Mouse (Mus musculus) liver, embryonic 16.5 days (tissue): ENCODE results near the gene Oaz1. TPM values are rescaled to one million over a fixed set of nuclear protein-coding genes. Genes with fewer than 3 reads are reported as not detected.
A peak's percentile ranks its signal among the peaks of the same experiment; 100 is the strongest.
"Not testable (repeated sequence)": the region's sequence is repeated elsewhere in the genome, so short reads cannot be mapped to it uniquely, and the experiment has no call there.

Experiments used
- ATAC-seq: fragments of 200-750 bp; cut with Nextera tagmentation; 2 replicates; pipeline ENCODE4 v1.8.0; 2017; ENCODE audit warnings: low read depth, mild to moderate bottlenecking, moderate number of reproducible peaks, moderate library complexity
- H3K27ac ChIP-seq: fragments of 300-500 bp; sonication (generic); 2 replicates; pipeline ENCODE4 v1.5.1; 2014; ENCODE audit warnings: mild to moderate bottlenecking, low read length
- H3K27me3 ChIP-seq: fragments of 300-500 bp; sonication (generic); 2 replicates; pipeline ENCODE4 v1.6.1; 2014; ENCODE audit warnings: low read depth, low read length, mixed read lengths; ENCODE audit not compliant: control insufficient read depth, insufficient read depth
- H3K36me3 ChIP-seq: fragments of 300-500 bp; sonication (generic); 2 replicates; pipeline ENCODE4 v1.6.1; 2014; ENCODE audit warnings: mild to moderate bottlenecking; ENCODE audit not compliant: control insufficient read depth, insufficient read depth
- H3K4me1 ChIP-seq: fragments of 300-500 bp; sonication (generic); 2 replicates; pipeline ENCODE4 v1.6.1; 2014; ENCODE audit warnings: low read depth, low read length, mixed read lengths; ENCODE audit not compliant: control insufficient read depth
- H3K4me2 ChIP-seq: fragments of 300-500 bp; sonication (generic); 2 replicates; pipeline ENCODE4 v1.6.1; 2014; ENCODE audit warnings: low read depth, low read length, mixed read lengths
- H3K4me3 ChIP-seq: fragments of 300-500 bp; sonication (generic); 2 replicates; pipeline ENCODE4 v1.5.1; 2014; ENCODE audit warnings: low read depth, mild to moderate bottlenecking, low read length
- H3K9ac ChIP-seq: fragments of 300-500 bp; sonication (generic); 2 replicates; pipeline ENCODE4 v1.6.1; 2014; ENCODE audit warnings: low read depth, low read length
- H3K9me3 ChIP-seq: fragments of 300-500 bp; sonication (generic); replicated peaks from 2 replicates; pipeline ENCODE4 v1.6.1; 2016; ENCODE audit warnings: low read length; ENCODE audit not compliant: control insufficient read depth
- WGBS: fragments of 180-500 bp; shearing (Covaris S2); extraction: QIAGEN DNeasy Blood & Tissue Kit; methylation state at CpG from one replicate; pipeline ENCODE4 v1.1.7; 2014; ENCODE audit not compliant: insufficient replicate concordance; 5-methylcytosine and 5-hydroxymethylcytosine counted together
- polyA plus RNA-seq: library from polyadenylated mRNA; unstranded; fragments of >200 nt; fragmentation: Nextera tagmentation; extraction: Ambion mirVana; gene quantifications from 2 replicates; pipeline ENCODE4 v1.2.1, GENCODE M21; 2015

Gene Oaz1
- polyA plus RNA-seq, 1 experiment from 2014 or later: 1,382 TPM

- not testable (repeated sequence) for H3K27ac ChIP-seq, H3K4me3 ChIP-seq, H3K4me2 ChIP-seq, H3K36me3 ChIP-seq, ATAC-seq, H3K9ac ChIP-seq, H3K9me3 ChIP-seq
- H3K27me3 ChIP-seq: peaks cover 11% of the 10 kb centered on the region
- H3K4me1 ChIP-seq: peaks cover 23% of the 10 kb centered on the region
- 54% methylated on average over 3 of the region's 3 CpGs for WGBS
Observed at GRCm38 (mm10) chr10:80816303-80816702, 10.2 kb upstream of the Oaz1 start.

- no peak for ATAC-seq
- Histone ChIP-seq H3K27ac (no peak overlapping the region), H3K4me3 (no peak overlapping the region), H3K4me2 (no peak overlapping the region), H3K9ac (no peak overlapping the region), H3K27me3 (peaks cover 8% of the 10 kb centered on the region), H3K36me3 (no peaks in the 10 kb centered on the region), H3K9me3 (no peaks in the 10 kb centered on the region), H3K4me1 (peaks cover 24% of the 10 kb centered on the region)
- WGBS: 60% methylated on average over 2 of the region's 2 CpGs
Observed at GRCm38 (mm10) chr10:80817164-80817563, 9.3 kb upstream of the Oaz1 start.

GRCm38 (mm10) chr10:80817955-80818354 is 8.5 kb upstream of the Oaz1 start:
- ATAC-seq, H3K36me3 ChIP-seq, H3K9me3 ChIP-seq, H3K4me2 ChIP-seq, H3K9ac ChIP-seq, H3K27me3 ChIP-seq, H3K4me3 ChIP-seq: not testable (repeated sequence)
- peak overlapping the region; percentile 85 for H3K27ac ChIP-seq
- WGBS: 85% methylated on average over 7 of the region's 7 CpGs
- H3K4me1 ChIP-seq: peaks cover 29% of the 10 kb centered on the region

- Histone ChIP-seq H3K36me3 (no peaks in the 10 kb centered on the region), H3K4me1 (peaks cover 33% of the 10 kb centered on the region), H3K27me3 (no peaks in the 10 kb centered on the region), H3K9ac (peak overlapping the region; percentile 29), H3K27ac (peak overlapping the region; percentile 85), H3K9me3 (no peaks in the 10 kb centered on the region), H3K4me2 (peak overlapping the region; percentile 41), H3K4me3 (no peak overlapping the region)
- 36% methylated on average over 6 of the region's 6 CpGs for WGBS
- peak; percentile 95 for ATAC-seq
Observed at GRCm38 (mm10) chr10:80818599-80819281, 7.7 kb upstream of the Oaz1 start.

- Histone ChIP-seq H3K36me3 (no peaks in the 10 kb centered on the region), H3K9ac (peak overlapping the region; percentile 50), H3K9me3 (no peaks in the 10 kb centered on the region), H3K4me1 (peaks cover 40% of the 10 kb centered on the region), H3K27me3 (no peaks in the 10 kb centered on the region), H3K4me3 (no peak overlapping the region), H3K4me2 (peak overlapping the region; percentile 41; the same call in 1 of the 2 replicates), H3K27ac (peak overlapping the region; percentile 85)
- peak; percentile 30 for ATAC-seq
- WGBS: 42% methylated on average over 3 of the region's 3 CpGs
Observed at GRCm38 (mm10) chr10:80819406-80819805, 7.0 kb upstream of the Oaz1 start.

GRCm38 (mm10) chr10:80821991-80822390 is 4.5 kb upstream of the Oaz1 start:
- Histone ChIP-seq H3K27ac (peak overlapping the region; percentile 85), H3K9ac (0 out of 2 replicates have a peak overlapping the region, but pooled peaks have one; percentile 13), H3K27me3 (no peaks in the 10 kb centered on the region), H3K4me3 (no peak overlapping the region), H3K4me1 (peaks cover 52% of the 10 kb centered on the region), H3K4me2 (no peak overlapping the region), H3K36me3 (no peaks in the 10 kb centered on the region), H3K9me3 (no peaks in the 10 kb centered on the region)
- no peak for ATAC-seq
- WGBS: 43% methylated on average over 2 of the region's 2 CpGs

GRCm38 (mm10) chr10:80822528-80822927 is 3.9 kb upstream of the Oaz1 start:
- no peak overlapping the region for H3K4me3 ChIP-seq
- peak overlapping the region; percentile 85 for H3K27ac ChIP-seq
- H3K4me1 ChIP-seq: peaks cover 53% of the 10 kb centered on the region
- no peak overlapping the region for H3K4me2 ChIP-seq
- no peaks in the 10 kb centered on the region for H3K27me3 ChIP-seq
- no peaks in the 10 kb centered on the region for H3K9me3 ChIP-seq
- 74% methylated on average over 5 of the region's 5 CpGs for WGBS
- H3K9ac ChIP-seq: 0 out of 2 replicates have a peak overlapping the region, but pooled peaks have one; percentile 13
- ATAC-seq: no peak
- no peaks in the 10 kb centered on the region for H3K36me3 ChIP-seq

GRCm38 (mm10) chr10:80823316-80823715 is 3.1 kb upstream of the Oaz1 start:
- Histone ChIP-seq H3K9me3 (no peaks in the 10 kb centered on the region), H3K4me3 (no peak overlapping the region), H3K27me3 (no peaks in the 10 kb centered on the region), H3K4me2 (no peak overlapping the region), H3K36me3 (no peaks in the 10 kb centered on the region; the same call in 1 of the 2 replicates), H3K27ac (peak overlapping the region; percentile 82), H3K4me1 (peaks cover 59% of the 10 kb centered on the region), H3K9ac (no peak overlapping the region)
- 57% methylated on average over 1 of the region's 1 CpGs for WGBS
- no peak for ATAC-seq

- H3K9ac ChIP-seq: peak overlapping the region; percentile 13
- peak overlapping the region; percentile 33 for H3K4me2 ChIP-seq
- H3K4me1 ChIP-seq: peaks cover 54% of the 10 kb centered on the region
- no peaks in the 10 kb centered on the region for H3K27me3 ChIP-seq
- H3K36me3 ChIP-seq: peaks cover 4% of the 10 kb centered on the region
- WGBS: 22% methylated on average over 8 of the region's 8 CpGs
- H3K27ac ChIP-seq: peak overlapping the region; percentile 82
- H3K4me3 ChIP-seq: no peak overlapping the region
- no peak for ATAC-seq
- no peaks in the 10 kb centered on the region for H3K9me3 ChIP-seq
Observed at GRCm38 (mm10) chr10:80823847-80824643, 2.4 kb upstream of the Oaz1 start.
